Mouse (Mus musculus): ENCODE measurements around the gene Dusp16. TPM values are rescaled to one million over a fixed set of nuclear protein-coding genes. Genes with fewer than 3 reads are reported as not detected.

The Dusp16 gene
- polyA plus RNA-seq, 1 experiment from 2014 or later, result 5.1 TPM

- no peaks in the 10 kb centered on the region for H3K27me3 ChIP-seq (replicated peaks; ENCODE audit: control insufficient read depth, insufficient read depth, low read length)
- no peak overlapping the region for H3K27ac ChIP-seq (ENCODE audit: low read depth, low read length)
- no peak overlapping the region for H3K9ac ChIP-seq (ENCODE audit: low read depth, low read length)
- WGBS, result 50% methylated on average over 5 of the region's 5 CpGs
- no peak for ATAC-seq
- H3K9me3 ChIP-seq (ENCODE audit: control insufficient read depth, low read length), result no peaks in the 10 kb centered on the region
- H3K4me1 ChIP-seq (ENCODE audit: control insufficient read depth, insufficient read depth, low read depth, low read length), result no peaks in the 10 kb centered on the region
- H3K4me2 ChIP-seq (ENCODE audit: low read length), result no peak overlapping the region
- no peaks in the 10 kb centered on the region for H3K36me3 ChIP-seq (ENCODE audit: control insufficient read depth, insufficient read depth, low read length)
- H3K4me3 ChIP-seq (ENCODE audit: low read length), result no peak overlapping the region
Observed at GRCm38 (mm10) chr6:134819741-134820140, 27.3 kb upstream of the Dusp16 start.

- 69% methylated on average over 12 of the region's 12 CpGs for WGBS
- no peaks in the 10 kb centered on the region for H3K36me3 ChIP-seq (ENCODE audit: control insufficient read depth, insufficient read depth, low read length)
- H3K4me3 ChIP-seq (ENCODE audit: low read length), result no peak overlapping the region
Observed at GRCm38 (mm10) chr6:134817051-134817928, 24.9 kb upstream of the Dusp16 start.

GRCm38 (mm10) chr6:134813066-134813465 lies 20.6 kb upstream of the Dusp16 start:
- no peak for ATAC-seq
- Histone ChIP-seq H3K9ac (ENCODE audit: low read depth, low read length) (no peak overlapping the region), H3K9me3 (ENCODE audit: control insufficient read depth, low read length) (peaks cover 3% of the 10 kb centered on the region; the same call in 1 of the 2 replicates), H3K36me3 (ENCODE audit: control insufficient read depth, insufficient read depth, low read length) (no peaks in the 10 kb centered on the region), H3K27me3 (replicated peaks; ENCODE audit: control insufficient read depth, insufficient read depth, low read length) (no peaks in the 10 kb centered on the region), H3K4me1 (ENCODE audit: control insufficient read depth, insufficient read depth, low read depth, low read length) (no peaks in the 10 kb centered on the region), H3K27ac (ENCODE audit: low read depth, low read length) (no peak overlapping the region), H3K4me2 (ENCODE audit: low read length) (no peak overlapping the region), H3K4me3 (ENCODE audit: low read length) (no peak overlapping the region)
- 83% methylated on average over 1 of the region's 1 CpGs for WGBS

More at GRCm38 (mm10) chr6:134817051-134817928, 24.9 kb upstream of the Dusp16 start:
- H3K9me3 ChIP-seq (ENCODE audit: control insufficient read depth, low read length), result peaks cover 3% of the 10 kb centered on the region; the same call in 1 of the 2 replicates
- H3K4me2 ChIP-seq (ENCODE audit: low read length), result no peak overlapping the region
- H3K27me3 ChIP-seq (replicated peaks; ENCODE audit: control insufficient read depth, insufficient read depth, low read length), result no peaks in the 10 kb centered on the region
- H3K4me1 ChIP-seq (ENCODE audit: control insufficient read depth, insufficient read depth, low read depth, low read length), result no peaks in the 10 kb centered on the region
- no peak for ATAC-seq
- H3K27ac ChIP-seq (ENCODE audit: low read depth, low read length), result no peak overlapping the region
- H3K9ac ChIP-seq (ENCODE audit: low read depth, low read length), result no peak overlapping the region

GRCm38 (mm10) chr6:134807794-134808193 lies 15.4 kb upstream of the Dusp16 start:
- no peaks in the 10 kb centered on the region for H3K36me3 ChIP-seq (ENCODE audit: control insufficient read depth, insufficient read depth, low read length)
- no peaks in the 10 kb centered on the region for H3K4me1 ChIP-seq (ENCODE audit: control insufficient read depth, insufficient read depth, low read depth, low read length)
- H3K27me3 ChIP-seq (replicated peaks; ENCODE audit: control insufficient read depth, insufficient read depth, low read length), result no peaks in the 10 kb centered on the region
- WGBS, result 88% methylated on average over 11 of the region's 11 CpGs
- H3K9ac ChIP-seq (ENCODE audit: low read depth, low read length), result no peak overlapping the region
- H3K4me3 ChIP-seq (ENCODE audit: low read length), result no peak overlapping the region
- H3K4me2 ChIP-seq (ENCODE audit: low read length), result no peak overlapping the region
- ATAC-seq, result no peak
- H3K27ac ChIP-seq (ENCODE audit: low read depth, low read length), result no peak overlapping the region
- no peaks in the 10 kb centered on the region for H3K9me3 ChIP-seq (ENCODE audit: control insufficient read depth, low read length)

GRCm38 (mm10) chr6:134807091-134807490 lies 14.7 kb upstream of the Dusp16 start:
- Histone ChIP-seq H3K27me3 (replicated peaks; ENCODE audit: control insufficient read depth, insufficient read depth, low read length) (no peaks in the 10 kb centered on the region), H3K36me3 (ENCODE audit: control insufficient read depth, insufficient read depth, low read length) (no peaks in the 10 kb centered on the region)
- 73% methylated on average over 1 of the region's 2 CpGs for WGBS

GRCm38 (mm10) chr6:134806130-134806529 lies 13.7 kb upstream of the Dusp16 start:
- H3K36me3 ChIP-seq (ENCODE audit: control insufficient read depth, insufficient read depth, low read length), result no peaks in the 10 kb centered on the region
- H3K9me3 ChIP-seq (ENCODE audit: control insufficient read depth, low read length), result no peaks in the 10 kb centered on the region
- H3K27ac ChIP-seq (ENCODE audit: low read depth, low read length), result no peak overlapping the region
- no peak overlapping the region for H3K4me3 ChIP-seq (ENCODE audit: low read length)
- no peaks in the 10 kb centered on the region for H3K4me1 ChIP-seq (ENCODE audit: control insufficient read depth, insufficient read depth, low read depth, low read length)
- no peak for ATAC-seq
- 92% methylated on average over 6 of the region's 6 CpGs for WGBS
- no peak overlapping the region for H3K4me2 ChIP-seq (ENCODE audit: low read length)
- H3K9ac ChIP-seq (ENCODE audit: low read depth, low read length), result no peak overlapping the region
- no peaks in the 10 kb centered on the region for H3K27me3 ChIP-seq (replicated peaks; ENCODE audit: control insufficient read depth, insufficient read depth, low read length)

More at GRCm38 (mm10) chr6:134807091-134807490, 14.7 kb upstream of the Dusp16 start:
- no peak overlapping the region for H3K4me3 ChIP-seq (ENCODE audit: low read length)
- no peaks in the 10 kb centered on the region for H3K4me1 ChIP-seq (ENCODE audit: control insufficient read depth, insufficient read depth, low read depth, low read length)
- no peaks in the 10 kb centered on the region for H3K9me3 ChIP-seq (ENCODE audit: control insufficient read depth, low read length)
- no peak for ATAC-seq
- no peak overlapping the region for H3K9ac ChIP-seq (ENCODE audit: low read depth, low read length)
- H3K4me2 ChIP-seq (ENCODE audit: low read length), result no peak overlapping the region
- H3K27ac ChIP-seq (ENCODE audit: low read depth, low read length), result no peak overlapping the region

GRCm38 (mm10) chr6:134804736-134805277 lies 12.4 kb upstream of the Dusp16 start:
- 62% methylated on average over 5 of the region's 5 CpGs for WGBS
- H3K9me3 ChIP-seq (ENCODE audit: control insufficient read depth, low read length), result no peaks in the 10 kb centered on the region
- no peak overlapping the region for H3K4me3 ChIP-seq (ENCODE audit: low read length)
- no peaks in the 10 kb centered on the region for H3K36me3 ChIP-seq (ENCODE audit: control insufficient read depth, insufficient read depth, low read length)
- no peaks in the 10 kb centered on the region for H3K27me3 ChIP-seq (replicated peaks; ENCODE audit: control insufficient read depth, insufficient read depth, low read length)
- no peaks in the 10 kb centered on the region for H3K4me1 ChIP-seq (ENCODE audit: control insufficient read depth, insufficient read depth, low read depth, low read length)
- no peak for ATAC-seq
- no peak overlapping the region for H3K4me2 ChIP-seq (ENCODE audit: low read length)
- H3K9ac ChIP-seq (ENCODE audit: low read depth, low read length), result no peak overlapping the region
- no peak overlapping the region for H3K27ac ChIP-seq (ENCODE audit: low read depth, low read length)

GRCm38 (mm10) chr6:134802641-134803043 lies 10.2 kb upstream of the Dusp16 start:
- WGBS, result 83% methylated on average over 9 of the region's 9 CpGs
- ATAC-seq, result no peak
- Histone ChIP-seq H3K4me1 (ENCODE audit: control insufficient read depth, insufficient read depth, low read depth, low read length) (no peaks in the 10 kb centered on the region), H3K9me3 (ENCODE audit: control insufficient read depth, low read length) (no peaks in the 10 kb centered on the region), H3K9ac (ENCODE audit: low read depth, low read length) (no peak overlapping the region), H3K36me3 (ENCODE audit: control insufficient read depth, insufficient read depth, low read length) (no peaks in the 10 kb centered on the region), H3K4me2 (ENCODE audit: low read length) (no peak overlapping the region), H3K27ac (ENCODE audit: low read depth, low read length) (no peak overlapping the region), H3K4me3 (ENCODE audit: low read length) (no peak overlapping the region), H3K27me3 (replicated peaks; ENCODE audit: control insufficient read depth, insufficient read depth, low read length) (no peaks in the 10 kb centered on the region)

- Histone ChIP-seq H3K27me3 (replicated peaks; ENCODE audit: control insufficient read depth, insufficient read depth, low read length) (no peaks in the 10 kb centered on the region), H3K4me2 (ENCODE audit: low read length) (no peak overlapping the region), H3K36me3 (ENCODE audit: control insufficient read depth, insufficient read depth, low read length) (no peaks in the 10 kb centered on the region), H3K4me1 (ENCODE audit: control insufficient read depth, insufficient read depth, low read depth, low read length) (no peaks in the 10 kb centered on the region), H3K4me3 (ENCODE audit: low read length) (no peak overlapping the region), H3K27ac (ENCODE audit: low read depth, low read length) (no peak overlapping the region), H3K9ac (ENCODE audit: low read depth, low read length) (no peak overlapping the region), H3K9me3 (ENCODE audit: control insufficient read depth, low read length) (no peaks in the 10 kb centered on the region)
- 86% methylated on average over 1 of the region's 1 CpGs for WGBS
- ATAC-seq, result no peak
Observed at GRCm38 (mm10) chr6:134801483-134801882, 9.1 kb upstream of the Dusp16 start.
